Mouse (Mus musculus) adrenal gland, adult 2 months (tissue): Measurements from ENCODE around the gene Hfe. TPM values are rescaled to one million over a fixed set of nuclear protein-coding genes. Genes with fewer than 3 reads are reported as not detected.
"Not testable (repeated sequence)": the region's sequence is repeated elsewhere in the genome, so short reads cannot be mapped to it uniquely, and the experiment has no call there.

ENCODE experiments used
- DNase-seq: peaks from one replicate; pipeline ENCODE4 v3.0.0; 2021
- microRNA-seq, 2 experiments: library from miRNA; unstranded; fragments of <30 nt; microRNA quantifications; one replicate each; pipeline ENCODE4 v1.2.0; 2021
- polyA plus RNA-seq: library from polyadenylated mRNA; depleted of rRNA; stranded (reverse); fragments of >200 nt; gene quantifications from 2 replicates; pipeline ENCODE4 v1.2.3, GENCODE M21; 2012; rRNA removed
- total RNA-seq, 2 experiments: library from RNA; stranded (reverse); gene quantifications; 2 replicates each; pipeline ENCODE4 v1.2.3; 2021

Hfe gene
- total and polyA plus RNA-seq, 3 experiments, result 22.3 to 33.0 (median 27.9) TPM

- no peak for DNase-seq
Observed at GRCm38 (mm10) chr13:23685966-23686365, 24.7 kb downstream of the Hfe start.

DNA sequence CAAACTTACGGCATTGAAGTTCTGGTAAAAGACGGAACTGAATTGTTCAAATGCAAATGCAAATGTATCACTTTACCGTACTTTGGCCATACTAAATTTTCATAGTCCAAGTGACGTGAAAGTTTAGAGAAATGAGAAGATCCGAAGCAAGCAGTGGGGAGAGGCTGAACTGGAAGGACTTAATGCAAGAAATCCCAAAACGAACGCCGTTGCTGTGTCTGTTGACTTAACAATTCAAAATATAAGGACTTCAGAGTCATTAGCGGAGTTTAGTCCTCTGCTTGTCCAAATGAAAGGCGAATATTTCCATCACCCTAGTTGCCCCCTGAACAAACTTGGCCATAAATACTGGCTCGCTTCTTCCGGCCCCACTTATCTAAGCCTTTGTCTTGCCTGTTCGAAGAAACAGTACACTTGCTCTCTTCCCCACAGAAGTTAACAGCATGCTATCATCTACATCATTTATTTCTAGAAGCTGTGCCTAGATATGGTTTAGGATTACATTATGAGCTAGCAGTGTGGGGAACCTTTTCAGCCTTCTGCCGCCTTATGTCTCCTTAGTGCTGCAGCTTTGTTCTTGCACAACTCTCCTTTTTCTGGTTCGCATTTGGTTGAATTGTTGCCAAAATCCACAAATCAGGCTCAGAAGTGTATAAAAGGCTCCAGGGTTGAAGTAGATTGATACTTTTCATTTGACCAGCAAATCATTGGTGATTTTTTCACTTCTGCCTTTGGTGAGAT, 25.4 kb downstream of the Hfe start:
- peak; percentile 35 for DNase-seq

DNA sequence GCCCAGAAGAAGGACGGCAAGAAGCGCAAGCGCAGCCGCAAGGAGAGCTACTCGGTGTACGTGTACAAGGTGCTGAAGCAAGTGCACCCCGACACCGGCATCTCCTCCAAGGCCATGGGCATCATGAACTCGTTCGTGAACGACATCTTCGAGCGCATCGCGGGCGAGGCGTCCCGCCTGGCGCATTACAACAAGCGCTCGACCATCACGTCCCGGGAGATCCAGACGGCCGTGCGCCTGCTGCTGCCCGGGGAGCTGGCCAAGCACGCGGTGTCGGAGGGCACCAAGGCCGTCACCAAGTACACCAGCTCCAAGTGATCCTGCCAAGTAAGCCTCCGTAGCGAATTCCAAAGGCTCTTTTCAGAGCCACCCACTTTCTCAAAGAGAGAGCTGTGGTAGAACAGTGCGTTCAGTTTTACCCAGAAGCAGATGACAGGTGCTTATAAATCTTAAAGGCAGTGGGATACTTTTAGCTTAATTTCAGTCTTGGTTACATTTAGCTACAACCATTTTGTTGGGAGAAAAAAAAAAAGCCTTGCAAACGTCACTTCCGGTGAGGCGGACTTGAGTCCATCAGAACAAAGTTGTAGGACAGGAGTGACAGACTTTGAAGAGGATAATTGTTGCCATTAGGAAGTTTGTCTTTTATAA, 26.2 kb downstream of the Hfe start:
- DNase-seq, result peak; percentile 60

DNA sequence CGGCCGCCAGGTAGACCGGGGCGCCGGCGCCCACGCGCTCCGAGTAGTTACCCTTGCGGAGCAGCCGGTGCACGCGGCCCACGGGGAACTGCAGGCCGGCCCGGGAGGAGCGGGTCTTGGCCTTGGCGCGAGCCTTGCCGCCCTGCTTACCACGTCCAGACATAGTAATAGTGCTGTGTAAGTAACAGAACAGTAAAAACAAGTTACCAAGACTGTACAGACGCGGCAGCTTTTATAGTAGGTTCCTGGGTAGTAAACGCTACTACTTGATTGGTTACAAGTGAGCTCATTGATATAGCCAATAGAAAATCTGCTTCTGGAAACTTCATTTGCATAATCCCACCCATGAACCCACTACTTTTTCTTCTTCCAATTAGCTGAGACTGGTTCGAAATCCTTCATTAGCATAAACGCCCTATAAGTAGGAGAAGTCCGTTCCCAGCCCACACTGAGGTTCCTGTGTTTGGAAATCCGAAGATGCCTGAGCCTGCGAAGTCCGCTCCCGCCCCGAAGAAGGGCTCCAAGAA, 26.8 kb downstream of the Hfe start, which contains the start of the genes Hist1h2ac and Hist1h2bc:
Hist1h2ac (minus strand) TSS at position 194 of the 527 bp plus-strand sequence.
Hist1h2bc (plus strand) TSS at position 445 of the 527 bp plus-strand sequence.
- peak; percentile 91 for DNase-seq

DNA sequence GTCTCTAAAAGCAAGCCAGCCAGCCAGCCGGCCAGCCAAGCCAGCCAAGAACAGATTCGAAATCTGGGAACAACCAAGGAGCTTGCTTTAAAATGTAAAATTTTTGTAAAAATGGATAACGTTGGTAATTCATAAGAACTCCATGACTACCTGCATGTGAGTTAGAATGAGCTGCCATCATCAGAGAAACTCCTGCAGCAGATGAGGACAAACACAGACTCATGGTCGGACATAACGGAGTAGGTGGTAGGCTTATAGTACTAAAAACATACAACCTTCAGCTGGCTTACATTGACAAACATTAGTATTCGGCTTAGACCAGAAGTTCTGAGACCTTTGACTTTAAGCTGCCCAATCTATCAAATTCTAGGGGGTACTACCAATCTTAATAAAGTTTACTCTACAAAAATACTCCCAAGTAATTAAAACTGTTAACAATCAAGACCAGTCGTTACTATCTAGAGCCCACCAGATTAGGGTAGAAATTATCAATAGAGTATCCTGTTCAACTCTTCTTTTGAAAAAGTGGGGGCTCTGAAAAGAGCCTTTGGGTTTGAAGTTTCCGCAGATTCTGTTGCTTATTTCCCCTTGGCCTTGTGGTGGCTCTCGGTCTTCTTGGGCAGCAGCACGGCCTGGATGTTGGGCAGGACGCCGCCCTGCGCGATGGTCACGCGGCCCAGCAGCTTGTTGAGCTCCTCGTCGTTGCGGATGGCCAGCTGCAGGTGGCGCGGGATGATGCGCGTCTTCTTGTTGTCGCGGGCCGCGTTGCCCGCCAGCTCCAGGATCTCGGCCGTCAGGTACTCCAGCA, 27.5 kb downstream of the Hfe start:
- DNase-seq, result not testable (repeated sequence)

DNA sequence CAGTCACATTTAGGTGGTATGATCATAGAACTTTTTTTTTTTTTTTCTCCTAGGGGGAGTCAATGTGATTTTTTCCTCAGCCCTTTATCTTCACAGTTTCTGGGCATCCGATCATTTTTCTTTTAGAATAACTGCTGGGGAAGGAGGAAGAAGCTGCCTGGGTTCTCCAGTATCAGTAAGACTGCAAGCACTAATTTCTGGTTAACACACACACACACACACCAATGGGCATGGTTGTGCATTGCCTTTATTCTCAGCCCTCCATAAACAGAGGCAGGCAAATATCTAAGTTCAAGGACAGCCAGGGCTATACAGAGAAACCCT, 28.1 kb downstream of the Hfe start:
- DNase-seq, result no peak

DNA sequence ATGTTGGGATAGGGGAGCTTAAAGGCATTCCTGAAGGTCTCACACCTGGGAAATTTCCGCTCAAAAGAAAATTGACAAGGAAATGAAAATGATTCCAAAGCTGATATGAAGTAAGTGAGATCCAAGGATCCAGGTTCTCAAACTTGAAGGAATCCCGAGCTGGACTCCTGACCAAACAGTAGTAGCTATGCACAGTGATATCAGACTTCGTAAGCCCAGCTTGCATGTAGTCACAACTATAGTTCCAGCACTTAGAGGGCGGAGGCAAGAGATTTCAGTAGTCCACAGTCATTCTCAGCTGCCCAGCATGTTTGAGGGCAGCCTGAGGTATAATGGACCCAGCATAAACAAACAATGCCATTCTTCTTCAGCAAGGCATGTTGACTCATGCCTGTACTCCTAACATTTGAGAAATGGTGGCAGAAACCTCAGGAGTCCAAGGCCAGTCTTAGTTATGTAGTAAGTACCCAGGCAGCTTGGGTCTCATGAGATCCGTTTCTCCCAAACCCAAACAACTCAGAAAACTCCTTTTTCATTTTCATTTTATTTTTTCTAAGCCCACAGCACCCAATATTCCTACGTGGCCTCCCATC, 28.6 kb downstream of the Hfe start:
- no peak for DNase-seq

DNA sequence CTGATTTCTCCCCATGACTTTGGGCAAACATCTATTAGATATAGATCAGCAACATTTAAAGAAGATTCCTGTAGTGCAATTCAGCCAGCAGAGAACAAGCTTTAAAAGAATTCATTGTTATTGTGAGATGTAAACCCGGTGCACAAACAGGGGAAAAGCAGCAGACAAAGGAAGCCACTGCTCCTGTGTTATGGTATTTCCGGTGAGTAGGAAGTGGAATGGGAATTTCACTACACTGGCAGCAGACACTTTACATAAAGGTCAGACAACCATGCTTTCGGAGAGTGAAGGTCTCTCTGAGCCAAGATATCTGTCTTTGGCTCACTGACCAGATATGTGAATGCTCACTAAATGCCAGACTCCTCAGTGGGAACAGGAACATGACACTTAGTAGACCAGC, 48.1 kb downstream of the Hfe start:
- DNase-seq, result no peak

DNA sequence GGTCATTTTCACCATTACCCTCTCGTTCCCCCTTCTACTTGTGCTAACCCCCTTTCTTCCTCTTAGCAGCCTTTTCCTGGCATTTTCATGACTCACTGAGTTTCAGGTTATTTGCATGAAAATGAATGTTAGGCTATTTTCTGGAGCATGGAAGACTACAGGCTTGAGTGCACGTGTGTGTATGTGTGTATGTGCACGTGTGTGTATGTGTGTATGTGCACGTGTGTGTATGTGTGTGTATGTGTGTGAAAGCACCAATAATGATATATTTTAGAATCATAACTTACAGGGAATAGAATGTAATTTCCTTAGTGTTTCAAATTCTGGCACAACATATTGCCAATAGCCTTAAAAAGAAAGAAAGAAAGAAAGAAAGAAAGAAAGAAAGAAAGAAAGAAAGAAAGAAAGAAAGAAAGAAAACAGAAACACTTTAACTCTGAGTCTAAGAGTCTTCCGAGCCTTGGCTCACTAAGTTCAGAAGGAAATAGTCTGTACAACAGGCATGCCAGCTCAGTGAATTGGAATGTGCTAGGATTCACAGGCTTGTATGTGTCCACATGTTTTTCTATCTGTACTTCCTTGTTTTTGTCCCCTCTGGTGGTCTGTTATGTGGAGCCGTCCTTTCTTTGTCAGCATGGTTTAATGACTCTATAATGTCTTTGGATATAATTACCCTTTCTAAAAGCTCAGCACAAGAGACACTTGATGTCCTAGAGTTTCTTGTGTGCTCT, 50.9 kb downstream of the Hfe start:
- no peak for DNase-seq

Small RNAs within 50 kb of the gene (microRNA-seq; reads per million reads assigned to microRNA genes)
- gene Gm44314, result 0 reads per million in 2 experiments
- 0 reads per million in 2 experiments for gene Gm44350
- 0 reads per million in 2 experiments for gene Gm44484

Other genes starting within 250 kb of the Hfe start
Only the 30 nearest of the 38 such genes appear.
- 1 to 10 TPM; 3.0 to 3.2 TPM for gene Hist1h2bh, start 167.5 kb downstream of the Hfe start, total RNA-seq
- 1.2 and 1.5 TPM in 2 replicates for gene Hist1h2bh, start 167.5 kb downstream of the Hfe start, polyA plus RNA-seq
- 10 to 100 TPM; 16.8 to 18.0 TPM for gene Hist1h3f, start 166.8 kb downstream of the Hfe start, total RNA-seq
- 3.0 and 3.1 TPM in 2 replicates for gene Hist1h3f, start 166.8 kb downstream of the Hfe start, polyA plus RNA-seq
- gene Hist1h4f, start 159.2 kb downstream of the Hfe start, total RNA-seq, result 10 to 100 TPM; 37.2 to 51.6 TPM
- 0.40 and 2.2 TPM in 2 replicates for gene Hist1h4f, start 159.2 kb downstream of the Hfe start, polyA plus RNA-seq
- 1 to 10 TPM; 2.4 to 3.4 TPM for gene Hist1h1d, start 157.6 kb downstream of the Hfe start, total RNA-seq
- not detected in 2 replicates for gene Hist1h1d, start 157.6 kb downstream of the Hfe start, polyA plus RNA-seq
- 10 to 100 TPM; 41.4 to 51.2 TPM for gene Hist1h3e, start 148.5 kb downstream of the Hfe start, total RNA-seq
- gene Hist1h3e, start 148.5 kb downstream of the Hfe start, polyA plus RNA-seq, result 12.8 and 14.0 TPM in 2 replicates
- gene Hist1h2ae, start 139.6 kb downstream of the Hfe start, total RNA-seq, result 1 to 10 TPM; 2.7 to 4.9 TPM
- gene Hist1h2ae, start 139.6 kb downstream of the Hfe start, polyA plus RNA-seq, result 0.90 and 3.7 TPM in 2 replicates
- 10 to 100 TPM; 41.1 to 60.2 TPM for gene Hist1h2bg, start 139.5 kb downstream of the Hfe start, total RNA-seq
- gene Hist1h2bg, start 139.5 kb downstream of the Hfe start, polyA plus RNA-seq, result 25.3 and 27.0 TPM in 2 replicates
- gene Hist1h2bf, start 136.7 kb downstream of the Hfe start, total RNA-seq, result 10 to 100 TPM; 17.9 to 21.6 TPM
- gene Hist1h2bf, start 136.7 kb downstream of the Hfe start, polyA plus RNA-seq, result 0.80 and 5.5 TPM in 2 replicates
- gene Hist1h2ad, start 136.5 kb downstream of the Hfe start, total RNA-seq, result 1 to 10 TPM; 2.9 to 6.4 TPM
- gene Hist1h2ad, start 136.5 kb downstream of the Hfe start, polyA plus RNA-seq, result 2.5 and 3.2 TPM in 2 replicates
- gene Hist1h3d, start 135.1 kb downstream of the Hfe start, total RNA-seq, result 1 to 10 TPM; 3.7 to 6.5 TPM
- gene Hist1h3d, start 135.1 kb downstream of the Hfe start, polyA plus RNA-seq, result 3.7 TPM in 2 replicates
- 100 to 1,000 TPM; 118 to 129 TPM for gene Hist1h4d, start 129.3 kb downstream of the Hfe start, total RNA-seq
- 2.6 and 2.7 TPM in 2 replicates for gene Hist1h4d, start 129.3 kb downstream of the Hfe start, polyA plus RNA-seq
- gene Hist1h2be, start 89.7 kb downstream of the Hfe start, total RNA-seq, result 10 to 100 TPM; 11.3 to 14.8 TPM
- 1.7 and 2.0 TPM in 2 replicates for gene Hist1h2be, start 89.7 kb downstream of the Hfe start, polyA plus RNA-seq
- 10 to 100 TPM; 44.2 to 71.4 TPM for gene Hist1h1e, start 88.3 kb downstream of the Hfe start, total RNA-seq
- 1.0 and 1.2 TPM in 2 replicates for gene Hist1h1e, start 88.3 kb downstream of the Hfe start, polyA plus RNA-seq
- gene Hist1h2ac, start 26.9 kb downstream of the Hfe start, total RNA-seq, result 1 to 10 TPM; 2.0 to 2.5 TPM
- 0.34 and 0.87 TPM in 2 replicates for gene Hist1h2ac, start 26.9 kb downstream of the Hfe start, polyA plus RNA-seq
- gene Hist1h2bc, start 26.7 kb downstream of the Hfe start, total RNA-seq, result 100 to 1,000 TPM; 143 to 210 TPM
- gene Hist1h2bc, start 26.7 kb downstream of the Hfe start, polyA plus RNA-seq, result 308 and 343 TPM in 2 replicates
- gene Hist1h1t, start 15.0 kb downstream of the Hfe start, total RNA-seq, result not detected
- gene Hist1h1t, start 15.0 kb downstream of the Hfe start, polyA plus RNA-seq, result not detected in 2 replicates
- gene Hist1h4c, start 12.4 kb downstream of the Hfe start, total RNA-seq, result 10 to 100 TPM; 70.2 to 84.7 TPM
- gene Hist1h4c, start 12.4 kb downstream of the Hfe start, polyA plus RNA-seq, result 1.7 and 2.8 TPM in 2 replicates
- 100 to 1,000 TPM; 168 to 270 TPM for gene Hist1h1c, start 28.0 kb upstream of the Hfe start, total RNA-seq
- 32.9 and 41.2 TPM in 2 replicates for gene Hist1h1c, start 28.0 kb upstream of the Hfe start, polyA plus RNA-seq
- gene Hist1h3c, start 34.7 kb upstream of the Hfe start, total RNA-seq, result 10 to 100 TPM in 1 of 2 experiments, 1 to 10 TPM in 1; 4.6 to 14.7 TPM
- gene Hist1h3c, start 34.7 kb upstream of the Hfe start, polyA plus RNA-seq, result 4.9 and 6.7 TPM in 2 replicates
- gene Hist1h2bb, start 35.9 kb upstream of the Hfe start, total RNA-seq, result 10 to 100 TPM; 17.1 TPM
- gene Hist1h2bb, start 35.9 kb upstream of the Hfe start, polyA plus RNA-seq, result 4.2 and 5.6 TPM in 2 replicates
- 10 to 100 TPM; 25.7 to 26.0 TPM for gene Hist1h2ab, start 40.3 kb upstream of the Hfe start, total RNA-seq
- 1.6 and 4.1 TPM in 2 replicates for gene Hist1h2ab, start 40.3 kb upstream of the Hfe start, polyA plus RNA-seq
- gene Hist1h3b, start 41.4 kb upstream of the Hfe start, total RNA-seq, result 10 to 100 TPM; 25.0 to 32.1 TPM
- gene Hist1h3b, start 41.4 kb upstream of the Hfe start, polyA plus RNA-seq, result 2.5 and 3.2 TPM in 2 replicates
- 10 to 100 TPM; 64.3 to 65.2 TPM for gene Hist1h4b, start 46.2 kb upstream of the Hfe start, total RNA-seq
- gene Hist1h4b, start 46.2 kb upstream of the Hfe start, polyA plus RNA-seq, result 2.4 and 3.9 TPM in 2 replicates
- 10 to 100 TPM; 21.1 to 26.3 TPM for gene Hist1h4a, start 50.4 kb upstream of the Hfe start, total RNA-seq
- gene Hist1h4a, start 50.4 kb upstream of the Hfe start, polyA plus RNA-seq, result 0.36 and 2.1 TPM in 2 replicates
- gene Hist1h3a, start 51.5 kb upstream of the Hfe start, total RNA-seq, result 10 to 100 TPM; 32.5 to 35.7 TPM
- 4.2 and 6.6 TPM in 2 replicates for gene Hist1h3a, start 51.5 kb upstream of the Hfe start, polyA plus RNA-seq
- gene Hist1h1a, start 52.8 kb upstream of the Hfe start, total RNA-seq, result 10 to 100 TPM; 11.0 to 19.6 TPM
- gene Hist1h1a, start 52.8 kb upstream of the Hfe start, polyA plus RNA-seq, result 0.21 and 0.25 TPM in 2 replicates
- gene Trim38, start 59.1 kb upstream of the Hfe start, total RNA-seq, result under 1 TPM in 1 of 2 experiments, not detected in 1; 0.43 TPM
- not detected in 2 replicates for gene Trim38, start 59.1 kb upstream of the Hfe start, polyA plus RNA-seq
- gene Slc17a2, start 96.1 kb upstream of the Hfe start, total RNA-seq, result under 1 TPM in 1 of 2 experiments, not detected in 1; 0.20 TPM
- 0.07 TPM in 1 of 2 replicates, not detected in the other for gene Slc17a2, start 96.1 kb upstream of the Hfe start, polyA plus RNA-seq
- 1 to 10 TPM in 1 of 2 experiments, under 1 TPM in 1; 0.35 to 1.6 TPM for gene Slc17a3, start 128.6 kb upstream of the Hfe start, total RNA-seq
- gene Slc17a3, start 128.6 kb upstream of the Hfe start, polyA plus RNA-seq, result 0.20 TPM in 1 of 2 replicates, not detected in the other
- under 1 TPM in 1 of 2 experiments, not detected in 1; 0.24 TPM for gene Slc17a1, start 156.9 kb upstream of the Hfe start, total RNA-seq
- not detected in 2 replicates for gene Slc17a1, start 156.9 kb upstream of the Hfe start, polyA plus RNA-seq